Mouse (Mus musculus): ENCODE data around the gene Usp28. TPM values are rescaled to one million over a fixed set of nuclear protein-coding genes. Genes with fewer than 3 reads are reported as not detected.
"Not testable (repeated sequence)": the region's sequence is repeated elsewhere in the genome, so short reads cannot be mapped to it uniquely, and the experiment has no call there.

The Usp28 gene
- polyA plus RNA-seq, 1 experiment from 2014 or later, result 50.0 TPM

DNA sequence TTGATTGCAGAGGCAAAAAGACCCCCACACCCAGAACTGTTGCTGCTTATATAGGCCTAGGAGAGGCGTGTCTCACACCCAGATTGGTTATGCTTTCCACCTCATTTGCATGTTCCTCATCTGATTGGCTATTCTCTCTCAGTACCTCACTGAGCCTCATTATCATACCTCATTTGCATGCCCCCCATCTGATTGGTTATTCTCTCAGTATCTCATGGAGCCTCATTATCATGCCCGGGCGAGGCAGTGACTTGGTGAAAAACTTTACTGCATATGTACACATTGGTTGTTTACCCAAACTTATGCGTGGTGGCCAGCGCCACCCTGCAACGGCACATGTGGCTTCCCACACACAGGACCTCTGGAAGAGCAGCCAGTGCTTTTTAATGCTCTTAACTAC is 1.4 kb upstream of the Usp28 start:
- H3K4me2 ChIP-seq (replicated peaks); H3K9ac ChIP-seq; H3K36me3 ChIP-seq; ATAC-seq (ENCODE audit: insufficient number of reproducible peaks, insufficient read depth, low FRiP score, low TSS enrichment); H3K27me3 ChIP-seq; H3K4me3 ChIP-seq; H3K27ac ChIP-seq; H3K9me3 ChIP-seq: not testable (repeated sequence)
- WGBS, result 93% methylated on average over 6 of the region's 6 CpGs
- peaks cover 24% of the 10 kb centered on the region for H3K4me1 ChIP-seq

DNA sequence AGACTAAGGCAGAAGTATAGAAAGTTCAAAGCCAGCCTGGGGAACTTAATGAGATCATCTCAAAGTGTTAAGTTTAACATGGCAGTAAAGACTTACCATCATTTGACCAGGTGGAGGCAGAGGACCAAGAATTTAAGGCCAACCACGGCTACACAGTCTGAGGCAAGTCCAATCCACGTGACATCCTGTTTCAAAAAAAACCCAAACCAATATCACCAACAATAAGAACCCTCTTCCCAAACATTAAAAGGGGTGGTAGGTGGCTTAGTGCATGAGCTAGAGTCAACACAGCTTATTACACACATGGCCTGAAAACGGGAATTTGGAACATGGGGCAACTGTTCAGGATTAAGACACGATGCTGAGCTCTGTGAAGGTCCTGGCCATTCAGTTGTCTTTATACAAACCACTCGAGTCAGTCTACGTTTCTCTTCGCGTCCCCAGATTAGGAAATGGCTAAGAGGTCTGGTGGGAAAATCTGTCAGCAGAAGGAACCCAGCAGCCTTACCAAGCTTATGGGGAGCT is 793 bp upstream of the Usp28 start:
- Histone ChIP-seq H3K9ac (peak overlapping the region; percentile 63), H3K4me1 (peaks cover 25% of the 10 kb centered on the region), H3K9me3 (no peaks in the 10 kb centered on the region), H3K27ac (peak overlapping the region; percentile 81), H3K4me3 (peak overlapping the region; percentile 78), H3K4me2 (replicated peaks) (peak overlapping the region; percentile 65), H3K36me3 (no peaks in the 10 kb centered on the region), H3K27me3 (no peaks in the 10 kb centered on the region)
- WGBS, result 31% methylated on average over 8 of the region's 8 CpGs
- peak; percentile 4; the same call in 1 of the 2 replicates for ATAC-seq (ENCODE audit: insufficient number of reproducible peaks, insufficient read depth, low FRiP score, low TSS enrichment)

DNA sequence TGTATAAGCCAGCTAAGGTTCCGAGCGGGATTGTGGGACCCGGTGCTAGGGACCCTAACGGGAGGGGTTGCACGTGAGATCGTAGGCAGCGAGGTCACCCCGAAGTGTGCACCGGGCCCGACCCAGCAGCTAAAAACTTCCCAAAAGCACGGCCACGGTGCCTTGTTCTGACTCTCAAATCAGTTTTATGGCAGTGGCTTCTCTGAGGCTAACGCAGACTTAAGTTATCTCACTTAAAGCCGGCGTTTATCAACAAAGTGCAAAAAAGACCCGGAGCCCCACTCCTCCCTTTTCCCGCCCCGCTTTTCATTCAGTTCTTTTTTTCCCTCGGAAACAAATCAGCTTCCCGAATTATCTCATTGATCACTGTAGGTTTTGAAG is 523 bp downstream of the Usp28 start:
- peak overlapping the region; percentile 80 for H3K9ac ChIP-seq
- under 1% methylated on average over 20 of the region's 20 CpGs for WGBS
- no peaks in the 10 kb centered on the region for H3K9me3 ChIP-seq
- H3K27ac ChIP-seq, result peak overlapping the region; percentile 81
- peak overlapping the region; percentile 65 for H3K4me2 ChIP-seq (replicated peaks)
- no peaks in the 10 kb centered on the region for H3K27me3 ChIP-seq
- ATAC-seq (ENCODE audit: insufficient number of reproducible peaks, insufficient read depth, low FRiP score, low TSS enrichment), result no peak
- no peaks in the 10 kb centered on the region for H3K36me3 ChIP-seq
- H3K4me1 ChIP-seq, result peaks cover 25% of the 10 kb centered on the region
- H3K4me3 ChIP-seq, result peak overlapping the region; percentile 78

- WGBS, result 16% methylated on average over 7 of the region's 7 CpGs
- no peak overlapping the region for H3K27ac ChIP-seq
- ATAC-seq (ENCODE audit: insufficient number of reproducible peaks, insufficient read depth, low FRiP score, low TSS enrichment), result no peak
- H3K36me3 ChIP-seq, result no peaks in the 10 kb centered on the region
- H3K9me3 ChIP-seq, result no peaks in the 10 kb centered on the region
- no peaks in the 10 kb centered on the region for H3K27me3 ChIP-seq
- 0 out of 2 replicates have a peak overlapping the region, but pooled peaks have one; percentile 3 for H3K9ac ChIP-seq
- H3K4me3 ChIP-seq, result peak overlapping the region; percentile 8; the same call in 1 of the 2 replicates
- H3K4me2 ChIP-seq (replicated peaks), result peak overlapping the region; percentile 65
- peaks cover 25% of the 10 kb centered on the region for H3K4me1 ChIP-seq
These were observed 1.5 kb downstream of the Usp28 start for GRCm38 (mm10) chr9:48986616-48987141.

GRCm38 (mm10) chr9:48987201-48988101 is 2.3 kb downstream of the Usp28 start:
- 23% methylated on average over 12 of the region's 12 CpGs for WGBS
- Histone ChIP-seq H3K4me3 (peak overlapping the region; percentile 8; the same call in 1 of the 2 replicates), H3K9ac (0 out of 2 replicates have a peak overlapping the region, but pooled peaks have one; percentile 3), H3K9me3 (no peaks in the 10 kb centered on the region), H3K4me1 (peaks cover 25% of the 10 kb centered on the region), H3K4me2 (replicated peaks) (peak overlapping the region; percentile 65), H3K27me3 (no peaks in the 10 kb centered on the region), H3K27ac (no peak overlapping the region), H3K36me3 (no peaks in the 10 kb centered on the region)
- no peak for ATAC-seq (ENCODE audit: insufficient number of reproducible peaks, insufficient read depth, low FRiP score, low TSS enrichment)

- no peaks in the 10 kb centered on the region for H3K9me3 ChIP-seq
- ATAC-seq (ENCODE audit: insufficient number of reproducible peaks, insufficient read depth, low FRiP score, low TSS enrichment), result no peak
- H3K9ac ChIP-seq, result no peak overlapping the region
- H3K27me3 ChIP-seq, result no peaks in the 10 kb centered on the region
- WGBS, result 64% methylated on average over 5 of the region's 5 CpGs
- no peak overlapping the region for H3K4me2 ChIP-seq (replicated peaks)
- H3K4me1 ChIP-seq, result peaks cover 20% of the 10 kb centered on the region
- H3K4me3 ChIP-seq, result no peak overlapping the region
- H3K36me3 ChIP-seq, result peaks cover 4% of the 10 kb centered on the region; the same call in 1 of the 2 replicates
- no peak overlapping the region for H3K27ac ChIP-seq
These were observed 6.5 kb downstream of the Usp28 start for GRCm38 (mm10) chr9:48991671-48992070.

DNA sequence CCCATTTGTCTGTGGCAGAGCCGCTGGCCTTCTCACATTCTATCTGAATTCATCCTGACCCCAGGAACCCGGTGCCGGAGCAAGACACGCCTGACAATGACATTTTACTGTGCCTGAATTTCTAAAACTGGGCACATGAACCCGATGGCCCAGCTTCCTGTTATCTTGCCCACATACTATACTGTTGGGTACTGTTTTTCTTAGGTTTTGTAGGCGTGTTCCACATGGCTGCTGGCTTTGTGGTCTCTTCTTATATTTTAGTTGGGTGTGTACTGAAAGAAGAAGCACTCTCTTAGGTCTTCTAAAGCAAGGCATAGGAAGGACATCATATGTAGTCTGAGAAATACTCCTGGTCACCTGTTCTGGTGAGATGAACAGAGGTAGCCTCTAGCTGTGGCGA is 9.6 kb downstream of the Usp28 start:
- Histone ChIP-seq H3K9ac (no peak overlapping the region), H3K9me3 (no peaks in the 10 kb centered on the region), H3K27me3 (no peaks in the 10 kb centered on the region), H3K27ac (no peak overlapping the region), H3K36me3 (peaks cover 4% of the 10 kb centered on the region), H3K4me3 (no peak overlapping the region), H3K4me2 (replicated peaks) (no peak overlapping the region), H3K4me1 (no peaks in the 10 kb centered on the region)
- 91% methylated on average over 7 of the region's 7 CpGs for WGBS
- ATAC-seq (ENCODE audit: insufficient number of reproducible peaks, insufficient read depth, low FRiP score, low TSS enrichment), result no peak

DNA sequence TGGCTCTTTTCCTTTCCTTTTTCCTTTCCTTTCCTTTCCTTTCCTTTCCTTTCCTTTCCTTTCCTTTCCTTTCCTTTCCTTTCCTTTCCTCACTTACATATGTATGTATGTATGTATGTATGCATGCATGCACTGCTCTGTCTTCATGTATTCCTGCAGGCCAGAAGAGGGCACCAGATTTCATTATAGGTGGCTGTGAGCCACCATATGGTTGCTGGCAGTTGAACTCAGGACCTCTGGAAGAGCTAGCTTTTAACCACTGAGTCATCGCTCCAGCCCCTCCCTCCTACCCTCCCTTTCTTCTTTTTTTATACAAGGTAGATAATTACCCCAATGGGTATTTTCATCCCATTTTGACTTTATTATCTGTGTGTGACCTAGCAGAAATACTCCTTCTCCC is 10.6 kb downstream of the Usp28 start:
- H3K4me2 ChIP-seq (replicated peaks), result no peak overlapping the region
- H3K27me3 ChIP-seq, result no peaks in the 10 kb centered on the region
- H3K9ac ChIP-seq, result no peak overlapping the region
- peaks cover 8% of the 10 kb centered on the region for H3K36me3 ChIP-seq
- 83% methylated on average over 1 of the region's 1 CpGs for WGBS
- no peaks in the 10 kb centered on the region for H3K4me1 ChIP-seq
- no peak overlapping the region for H3K4me3 ChIP-seq
- ATAC-seq (ENCODE audit: insufficient number of reproducible peaks, insufficient read depth, low FRiP score, low TSS enrichment), result no peak
- no peak overlapping the region for H3K27ac ChIP-seq
- H3K9me3 ChIP-seq, result no peaks in the 10 kb centered on the region

- no peak overlapping the region for H3K9ac ChIP-seq
- H3K27ac ChIP-seq, result no peak overlapping the region
- H3K36me3 ChIP-seq, result peaks cover 27% of the 10 kb centered on the region
- no peaks in the 10 kb centered on the region for H3K9me3 ChIP-seq
- no peaks in the 10 kb centered on the region for H3K27me3 ChIP-seq
- no peak overlapping the region for H3K4me3 ChIP-seq
- 80% methylated on average over 6 of the region's 6 CpGs for WGBS
- no peaks in the 10 kb centered on the region for H3K4me1 ChIP-seq
- no peak overlapping the region for H3K4me2 ChIP-seq (replicated peaks)
- ATAC-seq (ENCODE audit: insufficient number of reproducible peaks, insufficient read depth, low FRiP score, low TSS enrichment), result no peak
These were observed 14.1 kb downstream of the Usp28 start for GRCm38 (mm10) chr9:48999256-48999655.

DNA sequence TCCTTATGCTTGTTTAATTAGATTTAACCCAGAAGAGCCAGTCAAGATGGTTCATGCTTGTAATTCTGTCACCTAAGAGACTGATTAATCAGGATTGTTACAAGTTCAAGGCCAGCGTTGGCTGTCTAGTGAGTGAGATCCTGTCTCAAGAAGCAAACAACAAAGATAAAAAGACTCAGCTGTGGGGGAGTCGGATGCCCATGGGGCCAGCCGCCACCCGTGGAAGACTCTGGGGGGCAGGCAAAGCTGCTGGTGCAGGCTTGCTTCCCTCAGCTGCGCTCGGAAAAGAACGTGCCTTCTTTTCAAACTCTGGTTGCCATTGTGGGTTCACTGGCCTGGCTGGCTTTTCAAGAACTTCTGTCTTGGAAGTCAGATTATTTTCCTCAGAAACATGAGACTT is 30.6 kb downstream of the Usp28 start:
- WGBS, result 81% methylated on average over 7 of the region's 7 CpGs
- Histone ChIP-seq H3K27ac (no peak overlapping the region), H3K27me3 (no peaks in the 10 kb centered on the region), H3K4me2 (replicated peaks) (no peak overlapping the region), H3K4me1 (no peaks in the 10 kb centered on the region), H3K36me3 (peaks cover 66% of the 10 kb centered on the region), H3K9ac (no peak overlapping the region), H3K9me3 (no peaks in the 10 kb centered on the region), H3K4me3 (no peak overlapping the region)
- no peak for ATAC-seq (ENCODE audit: insufficient number of reproducible peaks, insufficient read depth, low FRiP score, low TSS enrichment)

DNA sequence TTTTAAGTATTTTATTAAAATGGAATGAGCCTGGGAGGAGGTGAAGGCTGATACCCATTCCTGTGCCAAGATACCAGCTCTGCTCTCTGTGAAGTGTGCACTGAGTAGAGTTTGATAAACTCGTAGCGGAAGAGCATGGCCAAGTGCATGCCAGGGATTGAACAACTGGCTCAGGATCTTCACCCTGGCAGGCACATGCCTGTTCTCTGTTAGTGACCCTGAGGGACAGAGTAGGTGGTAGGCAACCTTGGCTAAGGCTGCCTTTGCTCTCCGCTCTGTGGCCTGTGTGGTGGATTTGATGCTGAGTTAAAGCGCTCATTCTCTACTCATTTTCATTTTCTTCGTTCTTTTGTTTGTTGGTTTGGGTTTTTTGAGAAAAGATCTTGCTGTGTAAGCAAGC is 36.1 kb downstream of the Usp28 start:
- no peaks in the 10 kb centered on the region for H3K9me3 ChIP-seq
- 93% methylated on average over 5 of the region's 5 CpGs for WGBS
- H3K27ac ChIP-seq, result no peak overlapping the region
- H3K36me3 ChIP-seq, result peaks cover 39% of the 10 kb centered on the region
- H3K9ac ChIP-seq, result no peak overlapping the region
- H3K27me3 ChIP-seq, result no peaks in the 10 kb centered on the region
- ATAC-seq (ENCODE audit: insufficient number of reproducible peaks, insufficient read depth, low FRiP score, low TSS enrichment), result no peak
- H3K4me1 ChIP-seq, result no peaks in the 10 kb centered on the region
- H3K4me3 ChIP-seq, result no peak overlapping the region
- no peak overlapping the region for H3K4me2 ChIP-seq (replicated peaks)

- 89% methylated on average over 5 of the region's 5 CpGs for WGBS
- ATAC-seq (ENCODE audit: insufficient number of reproducible peaks, insufficient read depth, low FRiP score, low TSS enrichment), result no peak
- H3K27ac ChIP-seq, result no peak overlapping the region
These were observed 38.8 kb downstream of the Usp28 start for GRCm38 (mm10) chr9:49023956-49024355.

More at GRCm38 (mm10) chr9:49023956-49024355, 38.8 kb downstream of the Usp28 start:
- no peak overlapping the region for H3K9ac ChIP-seq
- H3K4me2 ChIP-seq (replicated peaks), result no peak overlapping the region
- H3K27me3 ChIP-seq, result no peaks in the 10 kb centered on the region
- H3K9me3 ChIP-seq, result no peaks in the 10 kb centered on the region
- peaks cover 47% of the 10 kb centered on the region for H3K36me3 ChIP-seq
- no peaks in the 10 kb centered on the region for H3K4me1 ChIP-seq
- no peak overlapping the region for H3K4me3 ChIP-seq

Data from embryonic facial prominence, embryonic 12.5 days (tissue).